Mouse (Mus musculus): ENCODE data around the gene H2-M5.

Gene H2-M5

DNA sequence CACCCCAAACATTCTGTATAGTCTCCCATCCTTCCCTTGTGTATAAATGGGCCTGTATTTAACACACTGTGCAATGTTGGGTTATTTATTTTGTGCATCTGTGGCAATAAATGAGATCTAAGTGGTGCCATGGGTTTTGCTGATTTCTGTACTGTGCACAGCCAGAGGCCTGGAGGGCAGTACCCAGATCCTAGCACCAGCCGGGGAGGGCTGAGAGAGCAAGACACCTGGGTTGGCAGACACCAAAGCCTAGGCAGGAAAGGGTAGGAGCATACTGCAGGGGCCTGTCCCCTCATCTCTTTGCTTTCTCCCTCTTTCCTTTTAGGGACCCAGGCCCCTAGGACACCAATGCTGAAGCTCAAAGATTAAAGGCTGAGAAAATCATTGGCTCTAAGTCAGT is 41.1 kb downstream of the H2-M5 start:
- DNase-seq (ENCODE audit: low spot score): no peak

- DNase-seq (ENCODE audit: low spot score): no peak
Observed at GRCm38 (mm10) chr17:36947051-36947819, 42.1 kb downstream of the H2-M5 start.

DNA sequence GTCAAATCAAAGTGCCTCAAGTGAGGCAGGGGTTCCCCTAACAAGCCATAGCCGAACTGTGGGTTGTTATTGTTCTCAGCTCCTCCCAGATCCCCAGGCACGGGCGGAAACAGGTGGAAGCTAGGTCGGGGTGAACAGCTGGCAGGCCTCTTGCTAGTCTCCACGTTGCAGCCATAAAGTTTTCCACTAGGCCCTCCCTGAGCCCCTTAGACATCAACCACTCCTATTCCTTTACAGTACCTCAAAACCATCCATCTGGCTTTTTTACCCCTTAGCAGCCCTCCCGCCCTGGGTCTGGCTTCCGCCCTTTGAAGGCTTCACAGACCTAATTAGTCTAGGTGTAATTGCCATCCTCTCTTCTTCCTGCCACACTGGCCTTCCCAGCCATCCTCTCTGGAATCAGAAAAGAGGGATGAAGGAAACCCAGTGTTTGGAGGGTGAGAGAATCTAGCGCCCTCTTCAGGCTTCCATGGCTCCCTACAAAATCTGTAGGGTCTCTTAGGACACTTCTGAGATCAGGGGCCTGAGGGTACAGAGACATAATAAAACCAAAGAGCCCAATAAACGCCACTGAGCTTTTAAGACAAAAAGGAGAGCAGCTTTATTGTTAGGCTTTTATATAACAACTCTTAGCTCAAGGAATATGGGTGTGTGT is 45.1 kb downstream of the H2-M5 start:
- no peak for DNase-seq (ENCODE audit: low spot score)

DNA sequence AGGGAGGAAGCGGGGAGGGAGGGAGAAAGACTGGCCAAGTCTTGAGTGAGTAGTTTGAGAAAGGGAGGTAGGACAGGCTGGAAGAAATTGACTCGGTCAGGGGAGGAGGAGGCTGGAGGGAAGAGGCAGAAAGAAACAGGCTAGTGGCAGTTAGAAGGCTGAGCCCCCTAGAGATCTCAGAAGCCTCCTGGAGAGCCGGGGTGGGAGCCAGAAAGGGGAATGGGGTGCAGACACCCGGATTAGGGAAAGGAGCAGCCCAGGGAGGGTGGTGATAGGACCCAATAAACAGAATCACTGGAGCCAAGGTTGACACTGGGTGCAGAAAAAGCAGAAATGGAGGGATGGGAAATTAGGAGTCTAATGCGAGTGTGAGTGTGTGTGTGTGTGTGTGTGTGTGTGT is 45.6 kb downstream of the H2-M5 start:
- DNase-seq (ENCODE audit: low spot score): no peak

DNA sequence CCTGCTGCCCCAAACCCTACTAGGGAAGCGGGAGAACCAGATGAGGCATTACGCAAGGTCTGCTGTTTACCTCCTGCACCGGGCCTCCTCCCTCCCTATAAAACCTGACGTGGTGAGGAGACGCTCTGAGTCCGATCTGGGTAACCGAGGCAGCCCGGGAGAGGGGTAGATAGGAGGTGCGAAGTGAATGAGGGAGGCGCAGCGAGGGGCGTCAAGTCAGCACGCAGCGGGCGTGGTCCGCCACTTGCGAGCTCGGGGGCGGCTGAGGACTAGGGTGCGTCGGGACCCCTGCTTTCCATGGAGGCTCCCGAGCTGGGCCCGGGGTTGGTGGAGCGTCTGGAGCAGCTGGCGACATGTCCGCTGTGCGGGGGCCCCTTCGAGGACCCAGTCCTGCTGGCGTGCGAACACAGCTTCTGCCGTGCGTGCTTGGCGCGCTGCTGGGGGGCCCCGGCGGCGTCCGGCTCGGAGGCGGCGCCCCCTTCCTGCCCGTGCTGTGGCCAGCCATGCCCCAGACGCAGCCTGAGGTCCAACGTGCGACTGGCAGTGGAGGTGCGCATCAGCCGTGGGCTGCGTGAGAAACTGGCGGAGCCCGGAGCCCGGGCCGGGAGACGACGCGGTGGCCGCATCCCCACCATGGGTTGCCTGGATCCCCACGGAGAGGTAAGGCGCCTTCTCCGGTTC is 46.4 kb downstream of the H2-M5 start, which contains the start of gene Rnf39:
Gene Rnf39 (plus strand): TSS at position 128 of the 681 bp plus-strand sequence.
- DNase-seq (ENCODE audit: low spot score): no peak

DNA sequence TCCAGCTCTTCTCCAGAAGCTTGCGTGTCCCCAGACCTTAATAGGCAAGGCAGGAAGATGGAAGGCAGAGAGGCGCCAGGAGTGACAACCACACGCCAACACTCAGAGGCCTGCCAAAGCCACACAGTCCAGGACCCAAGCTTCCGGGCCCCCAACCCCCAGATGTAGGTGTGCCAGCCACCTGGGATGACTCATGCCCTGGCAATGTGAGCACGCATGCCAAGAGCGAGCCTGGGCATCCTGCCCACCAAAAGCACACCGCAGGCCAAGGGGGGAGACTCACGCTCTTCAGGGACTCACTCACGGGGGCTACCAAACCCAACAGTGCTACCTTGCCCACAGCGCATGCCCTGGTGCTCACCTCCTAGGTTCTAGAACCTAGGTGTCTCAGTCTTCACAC is 46.9 kb downstream of the H2-M5 start:
- DNase-seq (ENCODE audit: low spot score): no peak

GRCm38 (mm10) chr17:36938056-36938455 is 51.3 kb downstream of the H2-M5 start:
- no peak for DNase-seq (ENCODE audit: low spot score)
